Mouse (Mus musculus) adrenal gland, adult 18-20 months (tissue): ENCODE data around the gene Hoxc5. TPM values are rescaled to one million over a fixed set of nuclear protein-coding genes. Genes with fewer than 3 reads are reported as not detected.

Experiments
- DNase-seq, 2 experiments: peaks; one replicate each; pipeline ENCODE4 v3.0.0; 2021 to 2022; ENCODE audit warnings: low spot score in 2 of 2
- total RNA-seq, 2 experiments: library from RNA; stranded (reverse); gene quantifications; 1 replicate in 1 of 2; 2 replicates in 1 of 2; pipeline ENCODE4 v1.2.3; 2021

The Hoxc5 gene
- total RNA-seq, 2 experiments from 2014 or later: 7.0 to 7.5 TPM

DNA sequence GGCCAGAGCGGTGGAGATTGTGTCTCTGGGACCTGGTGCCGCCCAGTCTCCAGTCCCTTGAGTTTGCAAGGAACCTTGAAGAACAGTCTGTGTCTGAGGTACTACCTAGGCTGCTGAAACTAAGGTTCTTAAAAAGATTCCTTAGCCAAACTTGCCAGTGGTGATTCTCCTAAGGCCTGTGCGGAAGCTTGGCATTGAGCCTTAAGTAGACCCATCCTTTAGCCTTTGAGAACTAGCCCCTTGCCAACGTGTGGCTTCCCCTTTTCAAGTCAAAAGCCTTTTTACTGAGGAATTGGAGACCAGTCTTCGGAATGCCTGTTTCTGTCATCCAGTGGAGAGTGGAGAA lies 23.8 kb upstream of the Hoxc5 start:
- no peak for DNase-seq

DNA sequence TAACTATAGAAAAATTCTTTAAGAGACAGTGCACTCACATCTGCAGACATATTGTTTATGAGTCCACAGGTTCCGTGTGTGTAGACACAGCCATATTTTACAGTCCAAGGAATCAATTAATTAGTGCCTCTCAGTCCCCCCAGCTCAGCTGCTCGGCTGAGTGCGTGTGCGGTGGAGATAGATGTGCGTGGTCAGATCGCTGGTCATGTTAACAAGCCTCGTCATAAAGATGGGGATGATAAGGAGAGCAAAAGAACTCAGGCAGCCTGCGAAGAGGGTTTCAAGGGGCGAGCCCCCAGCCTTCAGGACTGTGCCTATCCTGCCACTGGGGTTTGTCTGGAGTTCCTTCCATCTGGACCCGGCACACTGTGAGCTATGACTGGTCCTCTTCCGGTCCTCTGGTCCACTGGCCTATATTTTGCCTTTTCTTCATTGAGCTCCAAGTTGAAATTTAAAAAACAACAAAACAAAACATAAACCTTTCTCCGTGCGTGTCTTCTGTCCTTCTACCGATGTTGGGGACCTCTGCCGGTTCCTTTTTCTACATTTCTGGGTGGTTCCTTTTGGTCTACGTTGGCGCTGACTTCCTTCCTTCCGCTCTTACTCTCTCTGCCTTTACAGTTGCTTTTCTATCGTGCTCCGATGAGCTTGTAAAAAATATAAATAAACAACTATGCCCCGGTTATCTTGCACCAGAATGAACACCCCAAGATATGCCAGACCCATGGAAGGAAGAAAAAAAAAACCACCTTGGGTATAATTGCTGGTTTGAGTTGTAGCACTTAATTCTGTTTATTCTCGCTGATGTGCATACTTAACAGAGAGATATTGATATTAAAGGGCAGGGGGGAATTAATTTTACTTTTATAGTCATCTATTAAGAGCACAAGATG lies 21.8 kb upstream of the Hoxc5 start:
- no peak for DNase-seq

DNA sequence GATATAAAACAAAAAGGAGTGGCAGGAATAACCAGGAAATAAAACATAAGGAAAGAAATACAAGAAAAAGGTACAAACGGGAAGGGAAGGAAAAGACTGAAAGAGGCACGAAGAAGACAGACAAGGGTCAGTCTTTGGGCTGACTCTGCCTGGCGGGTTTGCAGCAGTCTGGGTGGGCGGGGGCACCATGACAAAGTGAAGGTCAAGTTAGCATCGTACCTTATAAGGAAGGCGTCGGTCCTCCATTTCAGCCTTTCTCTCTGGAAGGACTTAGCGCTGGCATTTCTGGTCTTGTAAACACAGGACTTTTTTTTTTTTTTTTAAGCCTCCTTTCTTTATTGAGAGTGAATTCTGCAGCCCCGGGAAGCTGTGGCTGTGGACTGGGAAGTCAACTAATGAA lies 20.0 kb upstream of the Hoxc5 start:
- no peak for DNase-seq

DNA sequence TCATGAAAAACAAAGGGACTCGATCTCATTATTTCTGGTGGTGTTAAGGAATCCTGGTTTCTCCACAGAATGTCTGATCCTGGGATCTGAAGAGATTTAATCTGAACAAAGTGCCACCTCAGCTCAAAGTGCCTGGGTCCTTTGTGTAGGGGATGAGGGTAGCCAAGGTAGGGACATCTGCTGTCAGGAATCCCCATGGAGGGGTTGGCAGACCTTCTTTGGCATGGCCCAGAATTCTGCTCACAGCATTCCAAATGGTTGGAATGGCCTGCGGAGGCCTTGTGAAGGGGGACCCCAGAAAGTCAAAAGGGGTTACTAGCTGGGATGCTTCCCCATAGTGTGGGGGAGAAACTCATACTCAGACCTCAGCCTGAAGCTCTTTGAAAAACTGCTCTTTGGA lies 18.4 kb upstream of the Hoxc5 start:
- DNase-seq: no peak

DNA sequence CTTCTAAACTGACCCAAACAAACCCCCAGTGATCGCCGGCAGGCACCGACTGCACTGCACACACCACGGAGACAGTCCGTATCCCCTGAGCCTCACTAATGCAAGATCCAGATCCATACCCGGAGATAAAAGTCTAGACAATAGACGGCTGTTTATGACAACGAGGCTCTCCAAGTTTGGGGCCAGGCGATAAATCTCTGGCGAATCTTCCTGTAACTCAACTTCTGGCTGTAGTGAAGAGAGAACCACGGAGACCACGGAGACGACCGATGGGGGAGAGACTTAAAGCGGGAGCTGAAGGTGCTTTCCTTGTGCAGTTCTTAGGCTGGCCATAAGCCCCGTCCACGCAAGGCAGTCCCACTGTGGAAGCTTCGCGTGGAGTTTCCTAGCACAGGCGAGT lies 17.5 kb upstream of the Hoxc5 start:
- DNase-seq: no peak

DNA sequence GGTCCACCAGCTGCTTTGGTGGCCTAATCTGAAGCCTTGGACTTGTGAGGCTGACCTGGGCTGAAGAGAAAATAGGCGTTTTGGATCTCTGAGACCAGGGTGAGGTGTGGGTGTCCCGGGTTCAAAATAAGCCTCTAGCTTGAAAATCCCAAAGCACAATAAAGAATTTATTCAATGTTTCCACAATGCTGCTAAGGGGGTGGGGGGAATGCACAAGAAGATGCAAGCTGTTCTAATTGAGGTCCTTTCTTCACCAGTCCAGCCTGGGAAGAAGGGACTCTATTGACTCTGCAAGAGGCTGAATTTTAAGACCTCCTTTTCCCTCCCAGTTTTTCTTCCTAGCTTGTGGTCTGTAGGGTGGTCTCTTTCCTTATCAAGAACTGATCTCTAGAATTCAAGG lies 16.4 kb upstream of the Hoxc5 start:
- no peak for DNase-seq

DNA sequence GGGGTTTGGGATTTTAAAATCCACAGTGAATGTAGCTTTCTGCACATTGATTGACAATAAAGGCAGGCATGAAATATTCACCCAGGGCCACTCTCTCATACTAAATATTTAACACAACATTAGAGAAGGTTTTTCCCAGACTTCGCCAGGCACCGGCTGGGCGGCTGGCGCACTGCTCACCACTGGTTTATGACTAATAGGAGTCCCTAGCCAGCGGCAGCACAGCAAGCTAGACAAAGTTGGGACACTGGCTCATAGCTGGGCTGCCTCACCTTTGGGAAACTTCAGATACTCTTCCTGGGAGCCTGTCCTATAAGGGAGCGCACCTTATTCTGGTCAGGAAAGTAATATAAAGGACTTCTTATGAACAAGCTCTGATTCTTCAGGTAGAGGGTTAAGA lies 13.7 kb upstream of the Hoxc5 start:
- DNase-seq: no peak

DNA sequence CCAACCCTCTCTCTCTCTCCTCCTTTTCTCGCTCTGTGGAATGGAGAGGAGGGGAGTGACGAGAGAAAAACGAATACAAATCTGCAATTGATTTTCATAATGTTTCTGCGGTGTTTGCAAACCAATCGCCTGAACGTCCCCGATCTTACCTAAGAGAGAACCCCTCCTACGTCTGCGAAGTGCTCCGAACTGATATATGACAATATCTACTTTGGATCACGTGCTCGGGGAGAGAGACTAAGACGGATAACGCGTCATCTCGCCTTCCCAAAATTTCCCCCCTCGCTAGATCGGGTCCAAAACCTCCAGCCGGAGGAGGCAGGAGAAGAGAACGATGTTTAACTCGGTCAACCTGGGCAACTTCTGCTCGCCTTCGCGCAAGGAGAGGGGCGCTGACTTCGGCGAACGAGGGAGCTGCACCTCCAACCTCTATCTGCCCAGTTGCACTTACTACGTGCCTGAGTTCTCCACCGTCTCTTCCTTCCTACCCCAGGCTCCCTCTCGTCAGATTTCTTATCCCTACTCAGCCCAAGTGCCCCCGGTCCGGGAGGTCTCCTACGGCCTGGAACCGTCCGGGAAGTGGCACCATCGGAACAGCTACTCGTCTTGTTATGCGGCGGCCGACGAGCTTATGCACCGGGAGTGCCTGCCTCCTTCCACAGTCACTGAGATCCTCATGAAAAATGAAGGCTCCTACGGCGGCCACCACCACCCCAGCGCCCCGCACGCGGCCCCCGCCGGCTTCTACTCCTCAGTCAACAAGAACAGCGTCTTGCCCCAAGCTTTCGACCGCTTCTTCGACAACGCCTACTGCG lies 12.8 kb upstream of the Hoxc5 start, which contains the start of gene Hoxc11:
Gene Hoxc11 (plus strand): TSS at position 236 of the 815 bp plus-strand sequence.
- no peak for DNase-seq

DNA sequence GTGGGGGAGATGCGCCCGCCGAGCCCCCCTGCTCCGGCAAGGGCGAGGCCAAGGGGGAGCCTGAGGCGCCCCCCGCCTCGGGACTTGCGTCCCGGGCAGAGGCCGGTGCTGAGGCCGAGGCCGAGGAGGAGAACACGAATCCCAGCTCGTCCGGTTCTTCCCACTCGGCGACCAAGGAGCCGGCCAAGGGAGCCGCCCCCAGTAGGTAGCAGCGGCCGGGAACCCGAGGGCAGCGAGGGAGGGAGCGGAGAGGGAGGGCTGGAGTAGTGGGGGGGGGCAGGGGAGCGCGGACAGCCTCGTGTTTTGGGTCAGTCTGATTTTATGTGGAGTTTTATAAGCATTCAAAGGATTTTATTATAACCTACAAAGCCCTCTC lies 12.2 kb upstream of the Hoxc5 start:
- no peak for DNase-seq

DNA sequence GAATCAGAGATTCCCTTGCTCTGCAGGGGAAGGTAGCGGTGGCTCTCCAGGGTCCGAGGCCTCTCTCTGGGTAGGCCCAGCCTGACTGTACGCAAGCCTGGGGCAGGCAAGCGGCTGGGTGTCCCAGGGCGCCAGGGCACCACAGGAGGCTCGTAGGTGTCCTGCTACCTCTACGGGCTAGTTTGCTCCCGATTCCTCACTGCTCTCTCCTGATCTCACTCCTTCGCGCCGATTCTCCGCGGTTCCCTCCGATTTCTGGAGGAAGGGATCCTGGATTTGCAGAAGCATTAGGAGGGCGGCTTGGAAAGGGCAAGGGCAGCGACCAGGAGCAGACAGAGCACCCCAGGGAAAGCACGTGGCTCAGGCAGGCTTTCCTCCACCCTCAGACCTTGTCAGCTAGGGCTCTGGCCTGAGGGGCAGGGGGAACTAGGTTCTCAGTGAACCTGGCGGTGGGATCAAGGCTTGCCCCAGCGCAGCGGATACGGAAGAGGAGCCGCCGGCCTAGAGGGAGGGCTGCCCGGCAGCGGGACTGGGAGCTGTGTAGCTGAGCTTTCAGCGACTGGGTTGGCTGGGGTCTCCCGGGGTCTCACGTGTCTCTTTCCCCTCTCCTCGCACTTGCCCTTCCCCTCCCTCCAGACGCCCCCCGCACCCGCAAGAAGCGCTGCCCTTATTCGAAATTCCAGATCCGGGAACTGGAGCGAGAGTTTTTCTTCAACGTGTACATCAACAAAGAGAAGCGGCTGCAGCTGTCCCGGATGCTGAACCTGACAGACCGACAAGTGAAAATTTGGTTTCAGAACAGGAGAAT lies 11.2 kb upstream of the Hoxc5 start:
- no peak for DNase-seq

DNA sequence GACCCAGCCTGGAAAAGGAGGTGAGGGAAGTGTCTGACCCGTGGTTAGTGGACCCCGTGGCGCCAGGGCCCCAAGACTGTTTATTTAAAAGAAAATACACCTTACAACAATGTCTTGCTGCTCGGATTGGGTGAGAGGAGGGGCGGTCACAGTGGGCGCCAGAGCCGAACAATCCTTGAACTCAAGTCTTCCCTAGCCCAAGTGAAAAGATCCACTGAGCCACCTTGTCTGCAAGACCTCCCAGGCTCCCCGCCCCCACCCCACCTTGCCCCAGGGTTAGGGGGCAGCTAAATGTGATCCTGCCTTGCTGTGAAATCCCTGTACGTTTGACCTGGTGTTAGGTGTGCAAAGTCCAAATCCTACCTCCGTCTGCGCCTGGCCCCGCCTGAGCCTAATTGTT lies 10.3 kb upstream of the Hoxc5 start:
- no peak for DNase-seq

DNA sequence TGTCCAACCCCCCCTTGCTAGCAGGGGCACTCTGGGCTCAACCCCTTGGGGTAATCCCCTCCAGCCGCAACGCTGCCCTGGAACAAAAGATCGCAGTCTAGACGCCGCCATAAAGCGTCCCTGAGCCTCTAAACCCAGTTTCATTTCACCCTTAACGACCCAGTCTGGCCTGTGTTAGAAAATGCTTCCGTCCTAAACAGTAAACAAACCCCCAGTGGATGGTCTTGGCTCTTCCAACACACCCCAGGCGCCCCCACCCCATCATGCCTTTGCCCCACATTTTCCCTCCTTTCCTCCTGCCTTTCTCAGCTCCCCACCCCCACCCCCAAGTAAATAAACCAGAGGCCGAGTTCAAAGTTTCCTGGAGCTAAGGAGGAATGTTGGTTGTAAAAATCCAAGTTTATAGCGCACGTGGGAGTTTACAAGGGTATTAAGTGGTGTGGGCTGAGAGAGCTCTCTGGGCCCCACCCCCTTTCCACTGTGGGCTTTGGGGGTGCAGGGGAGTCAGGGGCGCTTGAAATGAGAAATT lies 7.5 kb upstream of the Hoxc5 start:
- no peak for DNase-seq

DNA sequence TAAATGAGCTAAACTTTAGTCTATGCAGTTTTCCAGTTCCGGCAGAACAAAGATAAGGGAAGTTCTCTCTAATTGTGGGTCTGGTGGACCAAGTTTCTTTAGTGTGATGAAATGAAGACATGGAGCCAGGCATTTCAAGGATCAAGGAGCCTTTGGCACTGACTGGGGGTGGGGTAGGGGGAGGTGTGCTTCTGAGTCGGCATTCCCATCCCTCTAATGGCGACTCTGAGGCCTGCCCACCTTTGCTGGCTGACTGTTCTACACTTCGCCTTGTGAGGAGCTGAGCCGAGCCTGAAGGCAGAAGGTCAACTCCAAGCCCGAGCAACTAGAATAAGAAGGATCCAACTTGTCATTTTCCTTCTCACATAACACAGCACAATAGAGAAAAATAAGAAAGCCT lies 5.5 kb upstream of the Hoxc5 start:
- no peak for DNase-seq

DNA sequence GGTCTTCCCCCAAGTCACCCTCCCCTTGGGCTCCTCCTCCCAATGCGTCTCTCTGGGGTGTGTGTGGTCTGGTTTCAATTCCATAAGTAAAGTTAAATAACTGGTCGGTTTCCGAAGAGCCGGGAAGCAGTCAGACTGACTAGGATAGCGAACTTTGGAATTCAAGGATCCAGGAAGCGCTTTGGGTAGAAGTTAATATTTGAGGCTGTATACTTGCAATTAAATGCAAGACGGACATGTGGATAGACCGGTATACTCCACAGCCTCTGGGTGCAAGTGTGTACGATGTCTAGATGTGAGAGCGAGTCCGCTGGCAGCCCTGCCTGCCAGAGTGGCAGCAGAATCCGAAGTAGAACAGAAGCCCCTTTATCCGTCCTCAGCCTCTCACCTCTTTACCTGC lies 4.8 kb upstream of the Hoxc5 start:
- no peak for DNase-seq

DNA sequence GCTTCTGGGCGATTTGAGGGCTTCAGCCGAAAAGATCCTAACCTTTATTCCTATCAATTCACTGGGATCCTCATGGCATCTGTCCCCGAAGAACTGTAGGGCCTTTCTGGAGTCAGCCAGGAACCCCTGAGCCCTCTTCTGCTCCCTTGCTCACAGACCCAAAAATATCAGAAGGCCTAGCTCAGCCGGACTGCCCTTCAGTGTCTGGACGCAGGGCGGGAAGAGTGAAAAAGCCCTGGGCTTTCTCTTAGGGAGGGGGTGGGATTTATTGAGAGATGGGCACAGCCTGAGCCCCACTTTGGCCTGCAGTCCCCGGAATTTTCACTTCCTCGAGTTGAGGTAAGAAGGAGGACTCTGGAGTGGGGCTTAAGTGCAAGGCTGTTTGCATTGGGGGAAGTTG lies 4.0 kb upstream of the Hoxc5 start:
- DNase-seq: no peak

DNA sequence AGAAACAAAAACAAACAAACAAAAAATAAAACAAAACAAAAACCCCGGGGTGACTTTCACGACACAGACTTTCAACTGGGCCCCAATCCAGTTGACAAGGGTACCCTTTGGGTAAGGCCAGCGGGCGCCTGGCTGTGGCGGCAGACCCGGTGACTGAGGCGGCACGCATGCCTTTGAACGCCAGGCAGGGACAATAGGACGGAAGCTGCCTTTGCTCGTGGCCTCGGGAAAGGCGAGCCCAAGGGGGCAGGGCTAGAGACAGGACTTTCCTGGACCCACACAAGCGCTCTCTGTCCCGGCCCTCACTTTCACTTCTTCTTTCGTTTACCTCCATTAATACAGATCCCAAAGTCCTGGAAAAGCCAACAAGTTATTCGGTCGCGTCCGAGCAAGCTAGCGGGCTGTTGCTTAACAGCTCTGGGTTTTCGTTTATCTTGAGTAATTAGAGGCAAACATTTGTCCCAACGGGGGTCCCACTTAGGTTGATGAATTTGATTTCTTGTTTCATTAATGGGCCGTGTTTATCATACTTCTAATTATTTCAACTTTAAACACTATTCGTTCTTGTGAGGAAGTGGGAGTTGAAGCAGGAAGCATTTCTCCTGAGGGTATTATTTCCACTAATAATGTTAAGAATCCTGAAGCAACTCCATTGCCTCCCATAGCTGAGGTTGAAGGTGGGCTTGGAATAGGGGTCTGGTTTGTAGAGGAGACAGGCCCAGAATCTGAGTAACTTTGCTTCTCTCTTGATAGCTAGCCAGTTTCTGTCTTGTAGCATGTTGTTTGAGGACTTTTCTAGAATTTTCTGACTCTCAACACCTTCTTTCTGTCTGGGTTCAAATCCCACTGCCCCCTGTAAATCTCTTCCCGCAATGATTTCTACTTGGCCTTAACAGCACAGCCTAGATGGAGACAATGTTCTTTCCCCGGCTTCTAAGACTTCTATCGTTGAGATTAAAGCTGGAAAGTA lies 3.3 kb upstream of the Hoxc5 start:
- no peak for DNase-seq

DNA sequence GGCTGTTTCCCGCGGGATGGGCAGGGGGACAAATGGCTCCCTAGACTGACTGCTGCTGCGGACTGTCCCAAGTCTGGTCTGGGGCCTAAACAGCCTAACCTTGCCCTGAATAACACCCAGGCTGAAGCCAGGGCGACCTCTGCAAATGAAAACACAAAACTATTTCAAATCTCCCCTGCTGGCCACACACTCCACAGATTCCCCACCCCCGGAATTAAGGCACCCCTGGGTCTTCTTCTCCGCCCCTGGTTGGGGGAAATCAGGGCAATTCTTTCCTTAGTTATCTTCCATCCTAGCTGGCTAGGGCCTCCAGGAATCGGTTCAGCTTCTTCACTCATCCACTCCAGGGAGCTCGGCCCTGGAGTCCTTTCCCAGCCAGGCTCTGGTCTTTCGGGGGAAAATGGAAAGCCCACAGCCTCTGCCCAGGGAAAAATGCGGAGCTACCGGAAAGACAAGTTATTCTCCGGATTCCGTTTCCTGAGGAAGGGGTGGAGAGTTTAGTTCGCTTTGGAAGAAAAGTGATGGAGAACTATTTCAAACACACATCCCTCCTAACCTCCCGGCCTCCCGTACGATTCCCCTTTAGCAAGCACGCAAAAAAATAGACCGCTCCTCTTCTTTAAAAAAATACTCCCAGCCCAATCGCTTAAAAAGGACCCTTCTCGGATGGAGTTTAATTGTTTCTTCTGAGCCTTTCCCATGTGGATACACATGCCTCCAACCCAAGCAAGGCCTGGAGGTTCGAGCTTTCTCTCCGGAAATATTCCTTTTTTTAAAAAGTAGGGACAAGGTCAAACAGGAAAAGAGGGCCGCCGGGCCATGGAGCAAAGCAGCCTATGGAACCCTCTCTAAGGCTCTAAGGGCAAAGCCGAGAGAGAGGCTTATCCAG lies 2.0 kb upstream of the Hoxc5 start:
- no peak for DNase-seq

DNA sequence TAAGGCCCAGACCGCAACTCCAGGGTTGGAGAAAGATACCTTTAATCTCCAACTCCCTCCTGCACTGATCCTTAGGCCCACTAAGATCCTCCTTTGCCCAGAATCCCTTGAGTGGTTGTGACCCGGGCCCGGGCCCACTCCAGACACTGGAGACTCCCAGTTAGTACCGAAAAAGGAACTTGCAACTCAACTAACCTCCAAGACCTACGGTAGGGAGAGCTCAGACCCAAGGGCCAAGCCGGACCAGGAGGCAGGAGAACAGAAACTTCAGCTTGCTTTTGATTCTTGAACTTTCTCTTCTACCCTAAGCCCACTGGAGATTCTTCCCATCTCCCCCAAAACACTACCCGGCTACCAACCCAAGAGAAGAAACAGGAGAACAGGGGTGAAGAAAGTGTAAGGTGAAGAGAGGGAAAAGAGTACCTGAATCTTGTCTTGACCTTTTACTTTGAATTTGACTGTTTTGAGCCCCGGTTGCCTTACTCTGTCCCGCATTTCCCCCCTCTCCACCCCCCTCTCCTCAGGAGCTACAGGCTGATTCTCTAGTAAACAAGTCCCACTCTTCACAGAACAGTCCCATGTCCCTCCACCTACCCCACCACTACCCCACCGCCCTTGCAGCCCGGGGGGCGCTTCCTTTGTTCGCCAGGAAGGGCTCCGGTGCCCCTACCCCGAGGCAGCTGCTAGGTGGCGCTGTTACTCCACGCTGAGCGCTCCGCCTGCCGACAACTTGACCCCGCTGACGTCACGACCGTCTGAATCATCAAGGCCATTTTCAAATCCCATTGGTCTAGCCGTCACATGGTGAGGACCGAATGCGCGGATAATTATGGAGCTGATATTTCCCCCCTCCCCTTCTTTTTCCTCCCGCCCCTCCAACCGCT lies 1.1 kb upstream of the Hoxc5 start:
- DNase-seq: peak; percentile 82 to 83
